Mouse (Mus musculus) embryonic stem cell, embryonic (primary cell): Measurements from ENCODE around the gene Gm20388.

ENCODE experiments used
- CTCF ChIA-PET, 4 experiments: fragments of 300-600 bp in 2 of 4; fragments of 350-600 bp in 2 of 4; sonication (Branson Sonifier 250); formaldehyde crosslinking; loops; one replicate each; lab custom pipeline; 2022; ENCODE audit warnings: inconsistent platforms in 2 of 4; lab: Charles Lee
- POLR2A ChIA-PET, 4 experiments: fragments of 300-600 bp in 2 of 4; fragments of 350-600 bp in 2 of 4; sonication (Branson Sonifier 250); formaldehyde crosslinking; loops; one replicate each; lab custom pipeline; 2022; ENCODE audit warnings: antibody characterized with exemption in 4 of 4, inconsistent platforms in 1 of 4; lab: Charles Lee

The Gm20388 gene

DNA sequence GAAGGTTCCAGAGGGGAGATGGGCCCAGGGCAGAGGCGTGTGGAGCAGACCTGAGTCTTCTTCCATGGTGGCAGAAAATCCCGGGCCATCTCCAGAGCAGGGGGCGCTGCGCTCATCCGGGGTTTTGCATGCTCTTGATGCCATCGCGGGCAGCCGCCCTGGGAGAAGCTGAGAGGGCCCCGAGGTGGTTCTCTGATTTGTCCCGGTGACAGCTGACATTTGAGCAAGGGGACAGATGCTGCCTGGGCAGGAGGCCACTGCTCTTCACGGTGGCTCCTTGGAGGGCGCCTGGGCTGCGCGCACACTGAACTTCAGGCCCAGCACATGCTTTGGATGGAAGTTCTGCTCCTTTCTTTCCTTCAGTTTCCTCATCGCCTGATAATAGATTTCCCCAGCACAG is 2207.9 kb downstream of the Gm20388 start:
- CTCF ChIA-PET: interaction anchor here in 3 of 4 experiments (0.6 to 1.4 kb wide), 8 partner anchors 14 to 236 kb away, joined by 3 to 5 read pairs (median 4); no protein-coding TSS in a partner anchor
- POLR2A ChIA-PET: interaction anchor here in 3 of 4 experiments (0.6 to 1.8 kb wide), 7 partner anchors 9 to 404 kb away, joined by 3 to 6 read pairs (median 4); no protein-coding TSS in a partner anchor

DNA sequence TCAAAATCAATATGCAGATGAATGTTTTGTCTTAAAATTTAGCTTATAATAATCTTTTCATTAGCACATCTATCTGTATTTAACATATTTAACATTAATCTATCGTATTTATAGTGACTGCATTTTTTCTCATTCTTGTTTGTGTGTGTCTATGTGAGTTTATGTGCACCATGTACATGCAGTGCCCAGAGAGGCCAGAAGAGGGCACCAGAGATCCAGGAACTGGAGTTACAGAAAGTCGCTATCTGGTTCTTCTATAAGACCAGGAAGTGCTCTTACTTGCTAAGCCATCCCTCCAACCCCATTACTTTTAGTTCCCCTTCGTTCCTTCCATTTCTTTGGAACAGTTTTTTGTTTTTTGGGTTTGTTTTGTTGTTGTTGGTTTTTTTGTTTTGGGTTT is 2213.7 kb downstream of the Gm20388 start:
- ChIA-PET CTCF (interaction anchor here in 1 of 4 experiments (0.9 kb wide), 1 partner anchor 273 kb away, joined by 3 read pairs; no protein-coding TSS in a partner anchor), POLR2A (interaction anchor here in 1 of 4 experiments (1.0 kb wide), 1 partner anchor 13 kb away, joined by 4 read pairs; no protein-coding TSS in a partner anchor)

DNA sequence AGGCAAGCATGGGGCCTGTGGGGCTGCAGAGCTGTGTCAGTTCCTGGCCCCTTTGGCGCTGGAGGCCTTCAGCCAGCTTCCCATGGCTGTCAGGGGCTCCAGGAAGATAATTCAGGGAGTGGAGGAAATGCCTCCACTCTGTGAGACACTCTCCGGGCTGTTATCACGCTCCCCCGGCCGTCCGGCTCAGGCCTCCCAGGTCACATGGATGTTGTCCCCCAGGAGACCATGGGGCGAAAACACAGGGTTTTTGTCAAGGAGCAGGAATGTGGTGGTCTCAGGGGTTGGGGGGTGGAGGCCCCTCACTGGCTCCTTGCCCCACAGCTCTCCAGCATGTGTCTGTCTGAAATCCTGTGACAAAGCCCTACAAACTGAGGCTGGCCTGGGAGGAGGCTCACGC is 2216.0 kb downstream of the Gm20388 start:
- CTCF ChIA-PET: interaction anchor here in 1 of 4 experiments (0.7 kb wide), 1 partner anchor 228 kb away, joined by 3 read pairs; no protein-coding TSS in a partner anchor
- POLR2A ChIA-PET: interaction anchor here in 1 of 4 experiments (0.9 to 2.0 kb wide), 2 partner anchors 8 to 71 kb away, joined by 3 to 4 read pairs; no protein-coding TSS in a partner anchor

DNA sequence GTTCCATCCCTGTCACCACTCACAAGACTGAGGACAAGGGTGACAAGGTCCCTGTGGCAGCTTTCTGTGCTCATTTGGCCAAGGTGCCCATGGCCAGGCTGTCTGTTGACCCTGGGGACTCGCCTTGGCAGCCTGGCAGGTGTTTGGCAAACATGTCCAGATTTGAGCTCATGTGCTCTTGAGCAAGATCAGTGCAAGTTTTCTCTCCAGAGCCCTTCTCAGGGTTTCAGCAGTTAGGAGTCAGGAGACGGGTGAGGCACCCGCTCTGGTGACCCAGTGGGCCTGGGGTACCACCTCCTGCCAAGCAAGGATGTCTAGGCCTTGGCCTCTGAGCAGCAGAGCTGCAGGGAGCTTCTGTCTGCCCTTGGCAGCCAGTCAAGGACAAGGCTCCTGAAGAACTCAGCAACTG is 2223.5 kb downstream of the Gm20388 start:
- POLR2A ChIA-PET: interaction anchor here in 1 of 4 experiments (0.6 kb wide), 1 partner anchor 886 kb away, joined by 3 read pairs; no protein-coding TSS in a partner anchor
- CTCF ChIA-PET: no interaction called here

DNA sequence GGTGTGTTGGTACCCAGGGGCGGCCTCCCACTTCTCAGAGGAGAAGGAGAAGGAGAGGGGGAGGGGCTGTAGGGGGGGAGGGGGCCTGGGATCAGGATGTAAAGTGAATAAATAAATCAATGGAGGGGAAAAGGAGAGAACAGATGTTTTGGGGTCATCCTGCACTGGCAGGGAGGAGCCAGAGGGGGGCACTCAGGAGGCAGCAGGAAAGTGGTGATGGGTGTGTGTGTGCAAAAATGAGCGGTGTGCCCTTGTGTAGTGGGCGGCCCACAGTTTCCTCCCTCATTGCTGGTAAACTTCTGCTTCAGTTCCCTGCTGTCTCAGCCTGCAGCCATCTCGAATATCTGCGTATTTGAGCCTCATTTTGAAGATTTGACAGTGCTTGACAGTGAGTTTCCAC is 2224.9 kb downstream of the Gm20388 start:
- ChIA-PET POLR2A (no interaction called here), CTCF (no interaction called here)

DNA sequence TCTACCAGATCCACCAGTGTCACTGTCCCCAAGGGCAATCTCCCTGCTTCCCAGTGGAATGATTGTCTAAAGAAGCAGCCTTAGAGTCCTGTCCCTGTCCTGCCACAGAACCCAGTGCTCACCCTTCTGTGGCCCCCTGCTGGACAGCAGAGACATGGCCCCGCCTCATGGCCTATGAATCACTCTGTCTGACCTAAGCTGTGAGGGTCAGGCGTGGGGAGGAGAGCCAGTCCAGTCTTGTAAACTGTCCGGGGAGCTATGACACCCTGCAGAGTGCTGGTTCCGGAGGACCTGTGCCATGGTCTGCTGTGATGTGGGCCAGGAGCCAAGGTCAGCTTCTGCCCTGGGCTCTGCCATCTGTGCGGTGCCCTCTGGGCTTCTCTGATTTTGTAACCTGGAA is 2229.1 kb downstream of the Gm20388 start:
- CTCF ChIA-PET: interaction anchor here in 3 of 4 experiments (0.6 to 1.0 kb wide), 7 partner anchors 9 to 132 kb away, joined by 3 to 7 read pairs (median 5); no protein-coding TSS in a partner anchor
- POLR2A ChIA-PET: no interaction called here

DNA sequence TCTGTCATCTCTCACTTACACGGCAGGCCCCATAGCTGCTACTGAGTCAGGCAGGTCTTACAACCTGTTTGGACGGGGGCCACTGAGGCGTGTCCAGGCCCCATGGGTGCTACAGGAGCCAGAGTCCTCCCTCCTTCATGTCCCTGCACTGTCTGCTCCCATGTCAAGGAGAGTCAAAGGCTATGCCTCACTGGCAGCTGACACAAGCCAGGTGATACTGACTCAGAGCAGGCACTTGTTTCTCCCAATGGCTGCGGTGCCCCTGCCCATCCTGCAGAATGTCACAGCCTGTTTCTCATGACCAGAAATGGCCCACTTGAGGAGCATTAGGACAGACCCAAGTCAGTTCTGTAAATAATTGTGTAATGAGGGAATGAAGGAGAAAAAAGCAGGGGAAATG is 2229.8 kb downstream of the Gm20388 start:
- ChIA-PET CTCF (interaction anchor here in 3 of 4 experiments (0.6 to 1.5 kb wide), 8 partner anchors 9 to 520 kb away, joined by 3 to 7 read pairs (median 4); no protein-coding TSS in a partner anchor), POLR2A (no interaction called here)

DNA sequence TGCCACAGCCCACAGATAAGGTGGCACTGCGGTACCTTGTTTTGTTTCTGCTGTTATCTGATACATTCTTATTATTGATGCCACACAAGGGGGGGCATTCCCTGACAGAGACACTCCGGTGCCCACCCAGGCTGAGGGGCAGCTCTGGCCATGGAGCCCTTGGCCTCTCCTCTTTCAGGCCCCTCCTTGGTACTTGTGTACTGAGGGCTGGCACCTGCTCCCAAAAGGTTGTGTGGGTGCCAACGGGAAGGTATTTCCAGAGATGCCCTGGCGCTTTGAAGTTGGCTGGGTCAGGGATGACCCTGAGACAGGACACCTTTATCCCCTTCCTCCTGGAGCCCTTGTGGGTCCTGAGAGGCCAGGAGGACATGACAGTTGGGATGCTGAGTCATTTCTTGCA is 2231.8 kb downstream of the Gm20388 start:
- CTCF ChIA-PET: interaction anchor here in 1 of 4 experiments (1.2 kb wide), 1 partner anchor 25 kb away, joined by 3 read pairs; no protein-coding TSS in a partner anchor

DNA sequence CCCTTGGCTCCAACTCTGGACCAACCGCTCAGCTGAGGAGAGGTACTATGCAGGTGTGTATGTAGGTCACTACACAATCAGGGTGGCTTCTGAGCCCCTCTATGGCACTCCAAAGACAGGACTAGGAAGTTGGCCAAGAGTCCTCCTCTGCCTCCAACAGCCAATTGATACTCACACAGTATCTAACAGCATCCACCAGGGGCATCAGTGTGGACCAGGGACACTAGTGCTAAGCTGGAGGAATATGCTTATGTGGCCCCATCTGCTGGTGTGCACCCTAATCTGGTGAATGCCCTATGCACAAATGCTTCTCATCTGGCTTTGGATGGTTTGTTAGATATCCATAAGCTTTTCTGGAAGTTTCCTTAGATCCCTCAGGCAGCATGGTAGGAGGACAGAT is 2232.6 kb downstream of the Gm20388 start:
- POLR2A ChIA-PET: interaction anchor here in 1 of 4 experiments (0.6 to 1.2 kb wide), 2 partner anchors 193 to 267 kb away, joined by 3 read pairs; no protein-coding TSS in a partner anchor
- CTCF ChIA-PET: interaction anchor here in 3 of 4 experiments (0.6 to 1.0 kb wide), 3 partner anchors 12 to 127 kb away, joined by 3 read pairs; no protein-coding TSS in a partner anchor

More for the DNA sequence above, 2231.8 kb downstream of the Gm20388 start:
- POLR2A ChIA-PET: interaction anchor here in 1 of 4 experiments (0.5 kb wide), 1 partner anchor 633 kb away, joined by 4 read pairs; no protein-coding TSS in a partner anchor

DNA sequence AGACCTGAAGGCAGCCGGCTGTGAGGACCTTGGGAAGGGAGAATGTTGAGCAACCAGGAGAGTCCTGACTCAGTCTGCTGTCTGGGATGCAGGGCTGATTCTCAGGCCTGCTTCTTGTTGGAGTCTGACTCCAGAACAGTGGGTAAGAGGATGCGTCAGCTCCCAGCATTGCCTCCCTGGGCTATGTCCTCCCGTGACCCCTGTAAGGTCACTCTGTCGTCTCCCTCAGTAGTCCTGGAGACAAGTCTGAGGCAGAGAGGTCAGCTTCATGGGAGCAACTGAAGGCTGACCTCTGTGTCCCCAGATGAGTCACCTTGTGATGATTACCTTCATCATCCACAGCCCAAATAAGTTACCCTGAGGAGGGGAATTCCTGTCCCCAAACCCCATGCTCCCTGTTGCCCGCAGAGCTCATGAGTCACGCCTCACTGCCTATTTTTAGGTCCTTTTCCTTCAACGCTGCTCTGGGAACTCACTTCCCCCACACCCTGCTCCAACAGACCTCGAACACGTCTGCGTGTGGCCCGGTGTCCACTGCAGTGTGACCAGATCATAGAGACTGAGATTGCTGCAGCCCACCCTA is 2234.2 kb downstream of the Gm20388 start:
- ChIA-PET POLR2A (no interaction called here), CTCF (interaction anchor here in 1 of 4 experiments (0.6 kb wide), 1 partner anchor 390 kb away, joined by 3 read pairs; no protein-coding TSS in a partner anchor)

DNA sequence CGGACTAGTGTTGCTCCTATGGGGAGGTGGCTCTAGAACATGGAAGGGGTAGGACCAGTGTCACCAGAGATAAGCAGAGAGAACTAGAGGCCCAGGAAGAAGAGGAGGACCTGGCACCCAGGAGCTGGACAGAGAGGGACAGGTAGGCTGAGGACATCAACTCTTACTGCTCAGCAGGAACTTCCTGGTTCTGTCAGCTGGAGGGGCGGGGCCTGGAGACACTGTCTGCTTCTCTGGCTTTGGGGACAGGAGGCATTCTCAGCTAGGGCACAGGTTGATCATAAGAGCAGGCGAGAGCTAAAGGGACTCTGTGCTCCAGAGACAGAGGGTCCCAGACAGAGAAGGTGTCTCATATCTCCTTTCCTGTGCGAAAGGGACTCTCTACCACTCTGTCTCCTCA is 2238.4 kb downstream of the Gm20388 start:
- POLR2A ChIA-PET: interaction anchor here in 3 of 4 experiments (0.5 to 1.4 kb wide), 8 partner anchors 26 to 299 kb away, joined by 3 to 4 read pairs (median 3); partner anchors contain the start of gene Slc7a5 (in 1 of the 3)
- CTCF ChIA-PET: interaction anchor here in 2 of 4 experiments (0.7 to 1.7 kb wide), 6 partner anchors 9 to 1761 kb away, joined by 3 to 7 read pairs (median 4); no protein-coding TSS in a partner anchor

DNA sequence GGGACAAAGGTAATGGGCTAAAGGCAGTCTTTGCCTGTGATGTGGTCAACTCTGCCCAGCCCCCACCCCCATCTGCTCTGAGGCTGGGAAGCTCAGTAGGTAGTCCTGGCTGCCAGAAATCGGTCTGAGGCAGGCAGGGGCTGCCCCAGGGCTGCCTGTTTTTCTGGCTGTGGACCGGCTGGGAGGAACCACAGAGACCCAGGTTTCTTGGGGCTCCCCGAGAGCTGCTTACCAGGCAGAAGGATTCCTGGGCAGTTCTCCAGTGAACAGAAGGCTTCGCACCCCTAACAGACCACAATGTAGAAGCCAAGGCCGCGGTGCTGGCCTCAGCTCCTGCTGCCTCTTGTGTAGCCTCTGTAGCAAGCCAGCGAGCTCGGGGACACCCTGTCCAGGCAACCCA is 2239.0 kb downstream of the Gm20388 start:
- CTCF ChIA-PET: interaction anchor here in 3 of 4 experiments (0.6 to 1.7 kb wide), 9 partner anchors 10 to 1760 kb away, joined by 3 to 7 read pairs (median 4); no protein-coding TSS in a partner anchor

DNA sequence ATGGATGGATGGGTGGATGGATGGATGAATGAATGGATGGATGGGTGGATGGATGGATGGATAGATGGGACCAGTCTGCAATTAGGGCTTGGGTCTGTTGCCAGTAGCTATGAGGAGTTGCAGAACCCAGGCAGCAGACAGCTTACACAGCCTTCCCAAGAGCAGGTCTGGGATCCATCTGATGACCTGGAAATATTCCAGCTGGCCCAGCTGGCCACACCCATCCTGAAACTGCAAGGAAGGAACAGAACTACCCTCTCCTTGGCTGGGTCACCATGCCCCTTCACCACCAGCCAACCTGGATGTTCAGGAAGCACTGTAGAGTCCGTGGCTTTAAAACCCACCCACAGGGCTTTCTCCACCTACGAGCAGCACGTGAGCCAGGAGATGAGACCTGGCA is 2240.9 kb downstream of the Gm20388 start:
- ChIA-PET POLR2A (interaction anchor here in 1 of 4 experiments (1.1 kb wide), 1 partner anchor 48 kb away, joined by 3 read pairs; no protein-coding TSS in a partner anchor), CTCF (interaction anchor here in 1 of 4 experiments (0.5 kb wide), 1 partner anchor 84 kb away, joined by 8 read pairs; no protein-coding TSS in a partner anchor)

More for the DNA sequence above, 2239.0 kb downstream of the Gm20388 start:
- POLR2A ChIA-PET: interaction anchor here in 2 of 4 experiments (0.7 to 1.4 kb wide), 7 partner anchors 27 to 299 kb away, joined by 3 read pairs; partner anchors contain the start of gene Slc7a5 (in 1 of the 2)

DNA sequence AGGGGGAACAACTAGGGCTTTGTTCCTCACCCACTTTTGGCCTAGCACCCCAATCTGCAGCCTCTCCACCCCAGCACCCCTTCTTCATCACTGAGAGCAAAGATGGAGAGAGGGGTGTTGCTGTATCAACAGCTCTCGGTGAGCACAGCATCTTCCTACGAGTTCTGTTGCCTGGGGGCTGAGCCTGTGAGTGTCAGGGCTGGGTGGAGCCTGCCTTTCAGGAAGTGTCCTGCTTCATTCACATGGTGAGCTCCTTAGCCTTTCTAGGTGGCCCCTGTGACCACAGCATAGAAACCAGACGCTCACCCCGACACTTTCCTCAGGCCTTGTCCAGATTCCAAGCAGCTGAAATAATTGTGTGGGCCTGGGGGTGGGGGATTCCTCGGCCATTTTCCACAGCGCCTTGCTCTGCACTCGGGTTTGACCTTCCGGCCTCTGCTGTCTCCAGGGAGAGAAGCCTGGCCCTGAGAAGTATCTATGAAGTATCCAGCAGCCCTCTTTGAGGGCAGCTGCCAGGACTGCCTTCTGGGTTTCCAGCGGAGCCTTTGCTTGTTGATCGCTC is 2244.5 kb downstream of the Gm20388 start:
- POLR2A ChIA-PET: interaction anchor here in 1 of 4 experiments (0.9 kb wide), 1 partner anchor 8 kb away, joined by 4 read pairs; no protein-coding TSS in a partner anchor

DNA sequence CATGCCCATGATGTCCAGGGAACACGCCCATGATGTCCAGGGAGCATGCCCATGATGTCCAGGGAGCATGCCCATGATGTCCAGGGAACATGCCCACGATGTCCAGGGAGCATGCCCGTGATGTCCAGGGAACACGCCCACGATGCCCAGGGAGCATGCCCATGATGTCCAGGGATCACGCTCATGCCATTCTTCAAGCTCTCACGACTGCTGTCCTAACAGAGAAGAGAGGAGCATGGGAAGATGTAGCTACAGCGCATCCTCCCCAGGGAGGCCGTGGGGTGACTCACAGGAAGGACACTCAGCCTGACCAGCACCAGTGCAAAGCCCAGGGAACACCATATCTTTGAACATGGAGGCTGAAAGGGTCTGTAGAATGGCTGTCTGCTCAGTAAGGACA is 2245.3 kb downstream of the Gm20388 start:
- ChIA-PET CTCF (no interaction called here), POLR2A (interaction anchor here in 1 of 4 experiments (0.7 to 0.9 kb wide), 2 partner anchors 46 to 248 kb away, joined by 3 to 5 read pairs; partner anchors contain the start of gene Slc7a5)

More for the DNA sequence above, 2244.5 kb downstream of the Gm20388 start:
- CTCF ChIA-PET: interaction anchor here in 1 of 4 experiments (1.1 kb wide), 1 partner anchor 12 kb away, joined by 3 read pairs; no protein-coding TSS in a partner anchor

DNA sequence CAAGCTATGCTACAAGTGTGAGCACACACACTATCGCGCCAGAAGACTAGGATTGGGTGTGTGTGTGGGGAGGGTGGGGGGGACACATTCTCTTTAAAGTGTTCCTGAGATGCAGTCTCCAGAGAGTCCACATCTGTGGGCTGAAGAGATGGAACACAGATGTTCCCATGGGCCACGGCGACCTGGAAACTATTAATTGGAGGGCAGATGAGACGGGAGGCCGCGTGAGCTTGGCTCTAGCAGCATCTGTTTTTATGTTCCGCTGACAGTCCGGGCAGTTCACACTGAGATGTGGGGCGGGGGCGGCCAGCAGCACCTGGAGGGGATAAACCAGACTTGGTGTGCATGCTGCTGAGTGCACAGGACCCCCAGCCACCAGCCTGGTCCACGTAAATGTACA is 2247.0 kb downstream of the Gm20388 start:
- CTCF ChIA-PET: no interaction called here

DNA sequence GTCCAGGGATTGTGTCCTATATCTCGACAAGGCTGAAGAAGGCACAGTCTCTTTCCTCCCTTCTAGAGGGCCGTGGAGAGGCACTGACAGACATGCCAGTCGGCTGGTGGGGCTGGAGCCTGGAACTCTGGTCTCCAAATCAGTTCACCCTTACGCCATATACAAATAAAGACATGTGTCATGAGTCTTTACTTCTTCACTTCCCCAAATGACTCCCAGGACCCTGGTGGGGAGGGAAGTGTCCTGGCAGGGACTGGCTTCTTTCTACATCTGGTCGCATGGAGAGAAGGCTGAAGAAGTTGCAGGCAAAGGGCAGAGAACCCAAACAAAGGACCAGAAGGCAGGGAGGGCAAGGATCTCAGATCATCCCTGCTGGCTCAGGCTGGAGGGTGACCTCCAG is 2249.5 kb downstream of the Gm20388 start:
- ChIA-PET POLR2A (no interaction called here), CTCF (no interaction called here)

More for the DNA sequence above, 2247.0 kb downstream of the Gm20388 start:
- POLR2A ChIA-PET: no interaction called here

DNA sequence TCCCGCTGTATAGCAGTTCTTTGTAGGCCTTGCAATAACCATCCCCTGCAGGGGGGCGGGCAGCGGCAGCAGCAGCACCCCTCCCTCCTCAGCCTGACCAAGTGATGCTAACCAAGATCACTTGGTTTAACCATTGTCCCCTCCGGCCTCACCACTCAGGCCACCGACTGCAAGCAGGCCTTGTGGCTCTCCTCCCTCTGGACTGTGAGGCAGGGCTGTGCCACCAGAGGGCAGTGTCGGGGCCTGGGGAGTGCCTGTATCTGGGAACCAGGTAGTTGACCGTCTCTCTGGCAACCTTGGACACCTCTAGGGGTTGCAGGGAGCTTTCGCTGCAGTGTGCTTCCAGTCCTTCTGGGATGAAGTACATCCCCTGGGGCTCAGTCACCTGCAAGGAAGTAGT is 2252.4 kb downstream of the Gm20388 start:
- ChIA-PET POLR2A (interaction anchor here in 2 of 4 experiments (1.1 to 2.1 kb wide), 2 partner anchors 66 to 93 kb away, joined by 3 to 4 read pairs; no protein-coding TSS in a partner anchor), CTCF (interaction anchor here in 2 of 4 experiments (0.5 to 3.2 kb wide), 12 partner anchors 9 to 211 kb away, joined by 3 to 12 read pairs (median 5); no protein-coding TSS in a partner anchor)
